Mouse (Mus musculus): ENCODE results near the gene Ttll7. TPM values are rescaled to one million over a fixed set of nuclear protein-coding genes. Genes with fewer than 3 reads are reported as not detected.

Gene Ttll7
- total and polyA plus RNA-seq, 3 experiments, result not detected

DNA sequence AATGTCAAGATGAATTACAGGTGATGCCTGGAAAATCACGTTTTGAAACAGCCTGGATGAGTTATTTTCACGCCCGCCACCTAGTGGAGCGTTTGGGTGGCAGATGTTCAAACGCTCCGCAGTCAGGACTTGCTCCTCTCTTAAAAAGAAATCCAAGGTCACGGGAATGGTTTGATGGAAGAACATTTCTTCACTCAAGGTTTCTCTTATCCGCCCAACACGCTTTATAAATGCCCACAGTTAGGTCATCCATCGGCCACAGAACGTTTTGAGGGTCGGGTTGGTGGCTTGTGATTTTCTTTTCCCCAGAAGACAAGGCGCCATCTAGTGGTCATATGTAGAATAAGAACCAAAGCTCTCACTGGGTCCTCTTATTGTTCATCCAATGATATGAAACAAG lies 93.7 kb downstream of the Ttll7 start:
- no peak for TF ChIP-seq POLR2A (IDR thresholded peaks at IDR 0.05; ENCODE audit: control insufficient read depth in 1 of 2, insufficient read depth in 1 of 2, low read depth in 1 of 2, low read length in 2 of 2, poor library complexity in 1 of 2)
- TF ChIP-seq CTCF (IDR thresholded peaks at IDR 0.05 in 2 of 3, conservative IDR thresholded peaks at IDR 0.05 in 1 of 3; ENCODE audit: control insufficient read depth in 1 of 3, insufficient read depth in 1 of 3, low read depth in 2 of 3, low read length in 3 of 3, poor library complexity in 1 of 3, severe bottlenecking in 1 of 3), result peak; percentile 62 to 77 (median 73)
- TF ChIP-seq RAD21 (IDR thresholded peaks at IDR 0.05; ENCODE audit: low read depth, low read length), result peak; percentile 50
- peak; percentile 68 for TF ChIP-seq SMC3 (IDR thresholded peaks at IDR 0.05; ENCODE audit: low read depth, low read length)
- peak; percentile 44 for TF ChIP-seq ZC3H11A (IDR thresholded peaks at IDR 0.05; ENCODE audit: low read depth, low read length)
- no peak for TF ChIP-seq MXI1 (IDR thresholded peaks at IDR 0.05; ENCODE audit: low read depth, low read length)
- TF ChIP-seq MYC (IDR thresholded peaks at IDR 0.05; ENCODE audit: low read depth, low read length), result 0 out of 2 replicates have a peak, but pooled peaks have one; percentile 19
- Histone ChIP-seq H3K9ac (ENCODE audit: control insufficient read depth, low read depth, low read length, poor library complexity, severe bottlenecking) (no peak overlapping the region; the same call in 1 of the 2 replicates), H3K4me1 (ENCODE audit: control insufficient read depth in 1 of 2, insufficient read depth in 2 of 2, low read length in 2 of 2) (no peaks in the 10 kb centered on the region), H3K36me3 (ENCODE audit: control insufficient read depth in 1 of 2, insufficient read depth in 2 of 2, low read length in 2 of 2) (0 out of 4 replicates have a peak, but pooled peaks cover 0 to 2% of the 10 kb centered on the region in 2 experiments), H3K79me2 (ENCODE audit: control insufficient read depth, insufficient read depth, low read length, poor library complexity) (no peaks in the 10 kb centered on the region), H3K4me3 (ENCODE audit: control insufficient read depth in 1 of 2, insufficient read depth in 1 of 2, low read depth in 2 of 2, low read length in 2 of 2) (peak overlapping the region; percentile 52 to 72), H3K27ac (ENCODE audit: control insufficient read depth, low read depth, low read length) (no peak overlapping the region), H3K27me3 (ENCODE audit: control insufficient read depth in 1 of 2, insufficient read depth in 2 of 2, low read length in 2 of 2) (peaks cover 0 to 2% of the 10 kb centered on the region in 2 experiments; a peak in 1 of 4 replicates), H3K9me3 (replicated peaks; ENCODE audit: insufficient read depth, low read length) (no peaks in the 10 kb centered on the region)
- DNase-seq (ENCODE audit: low read depth, low spot score), result peak; percentile 83

DNA sequence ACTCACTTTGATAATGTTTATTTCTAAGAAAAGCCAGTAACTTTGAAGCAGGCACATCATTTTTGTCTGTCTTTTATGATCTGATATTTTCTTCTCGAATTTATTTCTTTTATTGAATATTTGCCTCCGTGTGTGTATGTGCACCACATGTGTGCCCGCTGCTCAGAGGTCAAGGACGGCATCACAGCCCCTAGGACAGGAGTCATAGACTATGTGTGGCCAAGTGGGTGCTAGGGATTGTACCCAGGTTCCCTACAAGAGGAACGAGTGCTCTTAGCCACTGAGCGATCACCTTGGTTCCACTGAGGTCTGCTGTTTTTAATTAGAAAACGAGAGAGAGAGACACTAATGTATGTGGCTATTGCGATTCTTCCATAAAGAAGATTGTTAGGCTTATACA lies 94.5 kb downstream of the Ttll7 start:
- no peaks in the 10 kb centered on the region for H3K4me1 ChIP-seq (ENCODE audit: control insufficient read depth in 1 of 2, insufficient read depth in 2 of 2, low read length in 2 of 2)
- peaks cover 0 to 2% of the 10 kb centered on the region in 2 experiments; a peak in 1 of 4 replicates for H3K27me3 ChIP-seq (ENCODE audit: control insufficient read depth in 1 of 2, insufficient read depth in 2 of 2, low read length in 2 of 2)
- H3K79me2 ChIP-seq (ENCODE audit: control insufficient read depth, insufficient read depth, low read length, poor library complexity), result no peaks in the 10 kb centered on the region
- no peak for TF ChIP-seq JUND (IDR thresholded peaks at IDR 0.05; ENCODE audit: low read depth, low read length)
- no peak for TF ChIP-seq RAD21 (IDR thresholded peaks at IDR 0.05; ENCODE audit: low read depth, low read length)
- no peak for TF ChIP-seq TAL1 (IDR thresholded peaks at IDR 0.05; ENCODE audit: low read length)
- H3K9ac ChIP-seq (ENCODE audit: control insufficient read depth, low read depth, low read length, poor library complexity, severe bottlenecking), result peak overlapping the region; percentile 32; the same call in 1 of the 2 replicates
- H3K9me3 ChIP-seq (replicated peaks; ENCODE audit: insufficient read depth, low read length), result no peaks in the 10 kb centered on the region
- peak; percentile 24 for DNase-seq (ENCODE audit: low read depth, low spot score)
- peak overlapping the region; percentile 60 to 72 for H3K4me3 ChIP-seq (ENCODE audit: control insufficient read depth in 1 of 2, insufficient read depth in 1 of 2, low read depth in 2 of 2, low read length in 2 of 2)
- no peak overlapping the region for H3K27ac ChIP-seq (ENCODE audit: control insufficient read depth, low read depth, low read length)
- 0 out of 4 replicates have a peak, but pooled peaks cover 0 to 2% of the 10 kb centered on the region in 2 experiments for H3K36me3 ChIP-seq (ENCODE audit: control insufficient read depth in 1 of 2, insufficient read depth in 2 of 2, low read length in 2 of 2)

DNA sequence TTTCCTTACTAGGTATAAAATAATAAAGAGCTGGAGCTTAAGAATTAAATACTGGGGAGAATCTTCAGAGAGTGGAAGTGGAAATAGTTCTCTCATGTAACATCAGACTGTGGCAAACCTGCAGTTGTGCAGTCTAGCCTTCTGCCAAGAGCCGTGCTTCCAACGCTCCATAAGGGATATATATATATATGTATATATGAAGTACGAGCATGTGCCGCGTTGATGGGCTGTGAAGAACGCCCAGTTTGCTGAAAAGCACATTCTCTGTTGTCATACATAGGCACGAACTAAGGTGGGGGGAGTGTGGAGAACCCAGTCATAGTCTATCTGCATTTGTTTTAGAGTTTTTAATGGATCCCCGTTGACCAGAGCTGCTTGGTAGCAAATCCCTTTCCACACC lies 104.6 kb downstream of the Ttll7 start:
- TF ChIP-seq ETS1 (IDR thresholded peaks at IDR 0.05; ENCODE audit: low read depth, low read length) (no peak), MAX (IDR thresholded peaks at IDR 0.05; ENCODE audit: low read length) (no peak), TAL1 (IDR thresholded peaks at IDR 0.05; ENCODE audit: low read length) (no peak), MEF2A (IDR thresholded peaks at IDR 0.05; ENCODE audit: extremely low read depth, insufficient replicate concordance, low read depth, low read length, poor library complexity, severe bottlenecking) (no peak), CHD2 (IDR thresholded peaks at IDR 0.05; ENCODE audit: low read length) (no peak), USF1 (IDR thresholded peaks at IDR 0.05; ENCODE audit: low read depth, low read length) (no peak), NELFE (IDR thresholded peaks at IDR 0.05; ENCODE audit: low read depth, low read length) (no peak), CHD1 (IDR thresholded peaks at IDR 0.05; ENCODE audit: low read depth, low read length) (no peak), RCOR1 (IDR thresholded peaks at IDR 0.05; ENCODE audit: low read depth, low read length) (no peak)
- no peaks in the 10 kb centered on the region for H3K9me3 ChIP-seq (replicated peaks; ENCODE audit: insufficient read depth, low read length)
- H3K27me3 ChIP-seq (ENCODE audit: control insufficient read depth in 1 of 2, insufficient read depth in 2 of 2, low read length in 2 of 2), result no peaks in the 10 kb centered on the region; a peak in 1 of 4 replicates
- H3K9ac ChIP-seq (ENCODE audit: control insufficient read depth, low read depth, low read length, poor library complexity, severe bottlenecking), result no peak overlapping the region
- H3K4me1 ChIP-seq (ENCODE audit: control insufficient read depth in 1 of 2, insufficient read depth in 2 of 2, low read length in 2 of 2), result no peaks in the 10 kb centered on the region
- H3K27ac ChIP-seq (ENCODE audit: control insufficient read depth, low read depth, low read length), result no peak overlapping the region
- no peaks in the 10 kb centered on the region for H3K79me2 ChIP-seq (ENCODE audit: control insufficient read depth, insufficient read depth, low read length, poor library complexity)
- DNase-seq (ENCODE audit: low read depth, low spot score), result no peak
- H3K36me3 ChIP-seq (ENCODE audit: control insufficient read depth in 1 of 2, insufficient read depth in 2 of 2, low read length in 2 of 2), result no peaks in the 10 kb centered on the region
- H3K4me3 ChIP-seq (ENCODE audit: control insufficient read depth in 1 of 2, insufficient read depth in 1 of 2, low read depth in 2 of 2, low read length in 2 of 2), result no peak overlapping the region
